Mouse (Mus musculus) brown adipose tissue, adult 24 weeks (tissue): Measurements from ENCODE around the gene Pum3. TPM values are rescaled to one million over a fixed set of nuclear protein-coding genes. Genes with fewer than 3 reads are reported as not detected.

ENCODE experiments used
- H3K27ac ChIP-seq: fragments of 200-500 bp; replicated peaks from 2 replicates; pipeline ENCODE4 v1.5.1; 2012; ENCODE audit warnings: low read depth, mild to moderate bottlenecking, low read length
- H3K4me1 ChIP-seq: fragments of 200-500 bp; 2 replicates; pipeline ENCODE4 v1.6.1; 2012; ENCODE audit warnings: low read length, mixed read lengths; ENCODE audit not compliant: control insufficient read depth, insufficient read depth, insufficient read length
- H3K4me3 ChIP-seq: fragments of 200-500 bp; 2 replicates; pipeline ENCODE4 v1.5.1; 2012; ENCODE audit warnings: low read depth, mild to moderate bottlenecking, low read length, moderate library complexity; ENCODE audit not compliant: insufficient read depth
- polyA plus RNA-seq: library from polyadenylated mRNA; stranded (reverse); fragments of >200 nt; gene quantifications from 2 replicates; pipeline ENCODE4 v1.2.4, GENCODE M21; 2012; ENCODE audit not compliant: missing spikeins, insufficient read depth, insufficient read length

Pum3 gene
- 23.6 and 31.2 TPM in 2 replicates for polyA plus RNA-seq

- Histone ChIP-seq H3K4me1 (peaks cover 4% of the 10 kb centered on the region; the same call in 1 of the 2 replicates), H3K27ac (peak within 1 kb of the TSS; percentile 80), H3K4me3 (peak within 1 kb of the TSS; percentile 84)
Measured at GRCm38 (mm10) chr19:27429745-27430251, at the start of gene Pum3. TSS of gene Pum3 (minus strand) at chr19:27429825.

GRCm38 (mm10) chr19:27466691-27467090 is 37.1 kb upstream of the Pum3 start:
- no peaks in the 10 kb centered on the region for H3K4me1 ChIP-seq
- no peak overlapping the region for H3K4me3 ChIP-seq
- H3K27ac ChIP-seq = no peak overlapping the region

- Histone ChIP-seq H3K4me3 (no peak overlapping the region), H3K27ac (no peak overlapping the region), H3K4me1 (no peaks in the 10 kb centered on the region)
Measured at GRCm38 (mm10) chr19:27462656-27463055, 33.0 kb upstream of the Pum3 start.

- Histone ChIP-seq H3K4me3 (no peak overlapping the region), H3K4me1 (no peaks in the 10 kb centered on the region), H3K27ac (no peak overlapping the region)
Measured at GRCm38 (mm10) chr19:27450458-27450857, 20.8 kb upstream of the Pum3 start.

- Histone ChIP-seq H3K27ac (no peak overlapping the region), H3K4me1 (no peaks in the 10 kb centered on the region), H3K4me3 (no peak overlapping the region)
Measured at GRCm38 (mm10) chr19:27447515-27447914, 17.9 kb upstream of the Pum3 start.

GRCm38 (mm10) chr19:27441106-27441505 is 11.5 kb upstream of the Pum3 start:
- Histone ChIP-seq H3K4me1 (no peaks in the 10 kb centered on the region), H3K27ac (no peak overlapping the region), H3K4me3 (no peak overlapping the region)

- Histone ChIP-seq H3K4me3 (no peak overlapping the region), H3K4me1 (no peaks in the 10 kb centered on the region), H3K27ac (no peak overlapping the region)
Measured at GRCm38 (mm10) chr19:27437982-27438652, 8.5 kb upstream of the Pum3 start.

- H3K4me3 ChIP-seq = peak overlapping the region; percentile 84
- H3K27ac ChIP-seq = peak overlapping the region; percentile 80
- peaks cover 4% of the 10 kb centered on the region; the same call in 1 of the 2 replicates for H3K4me1 ChIP-seq
Measured at GRCm38 (mm10) chr19:27430406-27430805, 781 bp upstream of the Pum3 start.

GRCm38 (mm10) chr19:27429281-27429680 is 344 bp downstream of the Pum3 start:
- Histone ChIP-seq H3K4me3 (peak overlapping the region; percentile 82), H3K27ac (0 out of 2 replicates have a peak overlapping the region, but pooled peaks have one; percentile 6), H3K4me1 (peaks cover 4% of the 10 kb centered on the region; the same call in 1 of the 2 replicates)

GRCm38 (mm10) chr19:27427865-27428264 is 1.8 kb downstream of the Pum3 start:
- Histone ChIP-seq H3K4me3 (no peak overlapping the region), H3K27ac (no peak overlapping the region), H3K4me1 (peaks cover 4% of the 10 kb centered on the region; the same call in 1 of the 2 replicates)

- Histone ChIP-seq H3K4me3 (no peak overlapping the region), H3K27ac (no peak overlapping the region), H3K4me1 (peaks cover 4% of the 10 kb centered on the region; the same call in 1 of the 2 replicates)
Measured at GRCm38 (mm10) chr19:27426451-27426850, 3.2 kb downstream of the Pum3 start.

GRCm38 (mm10) chr19:27425656-27426055 is 4.0 kb downstream of the Pum3 start:
- Histone ChIP-seq H3K27ac (no peak overlapping the region), H3K4me3 (no peak overlapping the region), H3K4me1 (peaks cover 2% of the 10 kb centered on the region; the same call in 1 of the 2 replicates)

- H3K4me1 ChIP-seq = no peaks in the 10 kb centered on the region
- H3K4me3 ChIP-seq = no peak overlapping the region
- no peak overlapping the region for H3K27ac ChIP-seq
Measured at GRCm38 (mm10) chr19:27417375-27417774, 12.2 kb downstream of the Pum3 start.

- no peak overlapping the region for H3K27ac ChIP-seq
- no peak overlapping the region for H3K4me3 ChIP-seq
- H3K4me1 ChIP-seq = no peaks in the 10 kb centered on the region
Measured at GRCm38 (mm10) chr19:27416569-27416968, 13.1 kb downstream of the Pum3 start.

GRCm38 (mm10) chr19:27411340-27411739 is 18.3 kb downstream of the Pum3 start:
- H3K4me1 ChIP-seq = no peaks in the 10 kb centered on the region
- no peak overlapping the region for H3K27ac ChIP-seq
- H3K4me3 ChIP-seq = no peak overlapping the region

GRCm38 (mm10) chr19:27410751-27411150 is 18.9 kb downstream of the Pum3 start:
- no peaks in the 10 kb centered on the region for H3K4me1 ChIP-seq
- no peak overlapping the region for H3K4me3 ChIP-seq
- no peak overlapping the region for H3K27ac ChIP-seq
